Comparison of ENCODE assay signal across 11 mouse cellular contexts in the genomic region with DNA sequence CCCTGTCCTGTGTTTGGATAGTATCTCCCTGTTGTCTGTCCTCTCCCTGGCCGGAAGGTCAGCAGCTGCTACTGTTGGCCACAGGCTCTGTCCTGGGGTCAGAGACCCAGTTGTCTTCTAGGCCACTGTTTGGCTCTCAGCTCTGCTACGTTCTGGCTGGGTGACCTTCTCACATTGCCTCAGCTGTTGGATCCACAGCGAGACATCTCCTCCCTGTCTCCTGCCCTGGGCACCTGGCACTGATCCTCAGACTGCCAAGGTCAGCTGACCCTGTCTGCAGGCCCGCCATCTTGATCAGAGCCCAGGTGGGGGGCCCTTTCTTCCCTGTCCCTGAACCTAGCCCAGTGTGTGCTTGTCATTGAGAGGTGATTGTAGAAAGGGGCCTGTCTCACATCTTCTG. TPM values are rescaled to one million over a fixed set of nuclear protein-coding genes. Genes with fewer than 3 reads are reported as not detected.
A peak's percentile ranks its signal among the peaks of the same experiment; 100 is the strongest.
DNase-seq lines count a peak whose midpoint lies in the region; ATAC-seq and TF ChIP-seq lines count a peak whose summit lies in the region.
"Had no signal": no experiment of that assay in that cellular context is flagged by ENCODE, and none has a peak within 500 bp of the region (broad histone marks: within the 10 kb centered on the region; RNA-seq: fewer than 3 reads in every experiment).

No protein-coding gene starts in this region.

- H3K9ac ChIP-seq in midbrain, embryonic 14.5 days (replicated peaks; ENCODE audit: low read length) = no peak overlapping the region
- no peak overlapping the region for H3K9ac ChIP-seq in midbrain, embryonic 11.5 days (ENCODE audit: low read length)
- no peak overlapping the region for H3K9ac ChIP-seq in hindbrain, postnatal 0 days (replicated peaks; ENCODE audit: low read length)
- no peak overlapping the region for H3K9ac ChIP-seq in stomach, embryonic 16.5 days (ENCODE audit: low read length)
- H3K9ac ChIP-seq: liver, embryonic 15.5 days had no signal

- DNase-seq in midbrain, embryonic 14.5 days = no peak
- no peak for DNase-seq in midbrain, embryonic 11.5 days (ENCODE audit: low spot score, missing footprints)
- DNase-seq in gastrocnemius, postnatal 36 days = peak; percentile 54 to 61
- no peak for DNase-seq in hindbrain, postnatal 0 days (ENCODE audit: low spot score)
- no peak for DNase-seq in right cerebral cortex, postnatal 10 days (ENCODE audit: low spot score in 2 of 2)
- DNase-seq in spleen, postnatal 14 days (ENCODE audit: low spot score in 2 of 2) = no peak
- DNase-seq: right cerebral cortex, postnatal 14 days; thymus, postnatal 25 days had no signal

- H3K4me2 ChIP-seq in midbrain, embryonic 14.5 days (ENCODE audit: low read length) = no peak overlapping the region
- H3K4me2 ChIP-seq in midbrain, embryonic 11.5 days = no peak overlapping the region
- H3K4me2 ChIP-seq in hindbrain, postnatal 0 days (ENCODE audit: low read depth, low read length) = 0 out of 2 replicates have a peak overlapping the region, but pooled peaks have one; percentile 14
- no peak overlapping the region for H3K4me2 ChIP-seq in stomach, embryonic 16.5 days (ENCODE audit: low read depth, low read length)
- H3K4me2 ChIP-seq: liver, embryonic 15.5 days had no signal

- TF ChIP-seq CTCF in hindbrain, postnatal 0 days (IDR thresholded peaks at IDR 0.05; ENCODE audit: low read depth) = no peak

- no peak for ATAC-seq in midbrain, embryonic 14.5 days (ENCODE audit: low FRiP score, low TSS enrichment)
- ATAC-seq in midbrain, embryonic 11.5 days (ENCODE audit: low FRiP score) = no peak
- no peak for ATAC-seq in hindbrain, postnatal 0 days
- ATAC-seq in stomach, embryonic 16.5 days (ENCODE audit: insufficient read depth, low FRiP score) = 0 out of 2 replicates have a peak, but pooled peaks have one; percentile 27

- H3K27ac ChIP-seq in midbrain, embryonic 14.5 days (replicated peaks; ENCODE audit: low read depth, low read length) = peak overlapping the region; percentile 76; the same call in 1 of the 2 replicates
- H3K27ac ChIP-seq in midbrain, embryonic 11.5 days (ENCODE audit: low read depth, low read length) = no peak overlapping the region
- peak overlapping the region; percentile 67; the same call in 1 of the 2 replicates for H3K27ac ChIP-seq in hindbrain, postnatal 0 days
- no peak overlapping the region for H3K27ac ChIP-seq in stomach, embryonic 16.5 days (ENCODE audit: low read length)
- H3K27ac ChIP-seq: forebrain, embryonic 10.5 days; liver, embryonic 15.5 days had no signal

- no peak overlapping the region for H3K4me3 ChIP-seq in midbrain, embryonic 14.5 days (replicated peaks; ENCODE audit: low read depth, low read length)
- no peak overlapping the region for H3K4me3 ChIP-seq in midbrain, embryonic 11.5 days (ENCODE audit: low read depth, low read length)
- H3K4me3 ChIP-seq in hindbrain, postnatal 0 days (ENCODE audit: low read length) = no peak overlapping the region
- no peak overlapping the region for H3K4me3 ChIP-seq in stomach, embryonic 16.5 days (replicated peaks; ENCODE audit: low read length)
- H3K4me3 ChIP-seq: forebrain, embryonic 10.5 days; liver, embryonic 15.5 days had no signal

- WGBS in midbrain, embryonic 14.5 days = 78% methylated on average over 4 of the region's 4 CpGs
- 74% methylated on average over 4 of the region's 4 CpGs for WGBS in midbrain, embryonic 11.5 days
- 70% methylated on average over 4 of the region's 4 CpGs for WGBS in hindbrain, postnatal 0 days
- WGBS in stomach, embryonic 16.5 days = 81% methylated on average over 4 of the region's 4 CpGs

- no peaks in the 10 kb centered on the region for H3K36me3 ChIP-seq in midbrain, embryonic 14.5 days (ENCODE audit: control insufficient read depth, insufficient read depth, low read length)
- no peaks in the 10 kb centered on the region for H3K36me3 ChIP-seq in midbrain, embryonic 11.5 days (ENCODE audit: control insufficient read depth, insufficient read depth, low read length)
- H3K36me3 ChIP-seq in hindbrain, postnatal 0 days (ENCODE audit: insufficient read depth, low read length) = no peaks in the 10 kb centered on the region
- no peaks in the 10 kb centered on the region for H3K36me3 ChIP-seq in stomach, embryonic 16.5 days (ENCODE audit: control insufficient read depth, insufficient read depth, low read length)
- H3K36me3 ChIP-seq: forebrain, embryonic 10.5 days; liver, embryonic 15.5 days had no signal

- intact Hi-C loops in gastrocnemius, postnatal 36 days (cut with DNase I) = no loop called here

- peaks cover 4% of the 10 kb centered on the region for H3K4me1 ChIP-seq in midbrain, embryonic 14.5 days (ENCODE audit: control insufficient read depth, insufficient read depth, low read length)
- no peaks in the 10 kb centered on the region; the same call in 1 of the 2 replicates for H3K4me1 ChIP-seq in midbrain, embryonic 11.5 days (ENCODE audit: control insufficient read depth, insufficient read depth, low read length)
- H3K4me1 ChIP-seq in hindbrain, postnatal 0 days (ENCODE audit: insufficient read depth, low read length) = peaks cover 4% of the 10 kb centered on the region; the same call in 1 of the 2 replicates
- H3K4me1 ChIP-seq in stomach, embryonic 16.5 days (ENCODE audit: control insufficient read depth, insufficient read depth, low read length) = peaks cover 11% of the 10 kb centered on the region
- H3K4me1 ChIP-seq: liver, embryonic 15.5 days had no signal

- H3K27me3 ChIP-seq in midbrain, embryonic 14.5 days (ENCODE audit: control insufficient read depth, insufficient read depth, low read length) = no peaks in the 10 kb centered on the region
- H3K27me3 ChIP-seq in midbrain, embryonic 11.5 days (ENCODE audit: control insufficient read depth, insufficient read depth, low read length) = no peaks in the 10 kb centered on the region
- no peaks in the 10 kb centered on the region for H3K27me3 ChIP-seq in hindbrain, postnatal 0 days (ENCODE audit: insufficient read depth, low read length)
- no peaks in the 10 kb centered on the region for H3K27me3 ChIP-seq in stomach, embryonic 16.5 days (ENCODE audit: control insufficient read depth, insufficient read depth, low read length)
- H3K27me3 ChIP-seq: liver, embryonic 15.5 days had no signal

- no peaks in the 10 kb centered on the region for H3K9me3 ChIP-seq in midbrain, embryonic 14.5 days (ENCODE audit: control insufficient read depth, low read length)
- no peaks in the 10 kb centered on the region for H3K9me3 ChIP-seq in midbrain, embryonic 11.5 days (ENCODE audit: control insufficient read depth, low read length)
- no peaks in the 10 kb centered on the region for H3K9me3 ChIP-seq in hindbrain, postnatal 0 days (ENCODE audit: low read length)
- H3K9me3 ChIP-seq in stomach, embryonic 16.5 days (replicated peaks; ENCODE audit: control insufficient read depth, low read length) = no peaks in the 10 kb centered on the region
- H3K9me3 ChIP-seq: forebrain, embryonic 10.5 days; liver, embryonic 15.5 days had no signal

RNA-seq across cellular contexts. Expression of gene Apol6, which starts 29.5 kb away (rescaled TPM):
- 0.15 TPM in 1 of 2 replicates, not detected in the other for polyA plus RNA-seq in midbrain, embryonic 14.5 days (2014; fragmentation: Nextera tagmentation; extraction: Ambion mirVana)
- not detected in 2 replicates for polyA plus RNA-seq in midbrain, embryonic 11.5 days (2014; fragmentation: Nextera tagmentation; extraction: Ambion mirVana)
- 10 to 100 TPM; 34.5 to 38.8 TPM for total RNA-seq in gastrocnemius, postnatal 36 days (2021)
- total RNA-seq in hindbrain, postnatal 0 days (2014; rRNA removed) = 1.1 TPM in 1 of 2 replicates, not detected in the other
- polyA plus RNA-seq in hindbrain, postnatal 0 days (2015; fragmentation: Nextera tagmentation; extraction: Ambion mirVana) = 0.35 TPM in 1 of 2 replicates, not detected in the other
- polyA plus RNA-seq in stomach, embryonic 16.5 days (2015; fragmentation: Nextera tagmentation; extraction: Ambion mirVana) = 0.06 and 0.16 TPM in 2 replicates

RNA-seq across cellular contexts. Expression of gene Mb, which starts 35.5 kb away (rescaled TPM):
- polyA plus RNA-seq in midbrain, embryonic 14.5 days (2014; fragmentation: Nextera tagmentation; extraction: Ambion mirVana) = 0.57 and 1.2 TPM in 2 replicates
- not detected in 2 replicates for polyA plus RNA-seq in midbrain, embryonic 11.5 days (2014; fragmentation: Nextera tagmentation; extraction: Ambion mirVana)
- total RNA-seq in gastrocnemius, postnatal 36 days (2021) = 1,000 to 10,000 TPM; 2,788 to 3,377 TPM
- total RNA-seq in hindbrain, postnatal 0 days (2014; rRNA removed) = 0.65 TPM in 1 of 2 replicates, not detected in the other
- 0.20 and 0.28 TPM in 2 replicates for polyA plus RNA-seq in hindbrain, postnatal 0 days (2015; fragmentation: Nextera tagmentation; extraction: Ambion mirVana)
- polyA plus RNA-seq in stomach, embryonic 16.5 days (2015; fragmentation: Nextera tagmentation; extraction: Ambion mirVana) = 1.6 and 2.5 TPM in 2 replicates

Comparison
In these comparisons a context has a peak if more than half of its experiments do, and no peak if none do; other contexts are left out.
1. H3K27ac ChIP-seq: peak in midbrain, embryonic 14.5 days (single experiment) and hindbrain, postnatal 0 days (single experiment); none in midbrain, embryonic 11.5 days (single experiment) and stomach, embryonic 16.5 days (single experiment).
2. DNase-seq: peak in gastrocnemius, postnatal 36 days (2 of 2); none in midbrain, embryonic 14.5 days (single experiment), midbrain, embryonic 11.5 days (single experiment), hindbrain, postnatal 0 days (single experiment), right cerebral cortex, postnatal 10 days (0 of 2) and spleen, postnatal 14 days (0 of 2).